Mouse (Mus musculus) bone marrow, adult 2 months (tissue): Measurements from ENCODE around the gene Med9.

Experiments
- CTCF ChIP-seq: fragments of 200-500 bp; IDR thresholded peaks from 2 replicates; pipeline ENCODE4 v1.5.1; 2011; ENCODE audit warnings: low read length, control low read depth; ENCODE audit not compliant: control insufficient read depth, insufficient read depth
- POLR2A ChIP-seq: fragments of 200-500 bp; IDR thresholded peaks from 2 replicates; pipeline ENCODE4 v1.6.1; 2011; ENCODE audit warnings: low read depth, mild to moderate bottlenecking, control low read depth, low read length, borderline replicate concordance; ENCODE audit not compliant: control insufficient read depth

DNA sequence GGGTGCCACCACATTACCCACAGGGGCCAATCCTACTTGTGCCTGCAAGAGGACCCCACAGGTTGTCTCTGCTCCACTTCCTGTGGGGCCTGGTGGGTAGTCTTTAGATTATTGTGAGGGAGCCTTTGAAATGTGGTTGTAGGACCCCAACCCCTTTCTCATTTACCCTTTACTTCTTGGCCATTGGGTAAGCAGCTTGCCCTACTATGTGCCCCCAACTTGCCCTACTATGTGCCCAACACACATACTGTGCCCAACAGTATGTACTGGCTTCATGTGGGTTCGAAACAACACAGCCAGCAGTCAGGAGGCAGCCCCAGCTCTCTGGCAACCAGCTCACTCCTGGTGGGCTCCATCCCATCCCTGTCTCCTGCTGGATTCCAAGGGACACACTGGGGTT is 19.8 kb downstream of the Med9 start:
- TF ChIP-seq CTCF, result no peak
- TF ChIP-seq POLR2A, result no peak
